Mouse (Mus musculus): ENCODE measurements around the gene Tspan10. TPM values are rescaled to one million over a fixed set of nuclear protein-coding genes. Genes with fewer than 3 reads are reported as not detected.
"Not testable (repeated sequence)": the region's sequence is repeated elsewhere in the genome, so short reads cannot be mapped to it uniquely, and the experiment has no call there.

Tspan10 gene
- not detected in 2 replicates for polyA plus RNA-seq (2016; fragmentation: Nextera tagmentation; extraction: Ambion mirVana)

DNA sequence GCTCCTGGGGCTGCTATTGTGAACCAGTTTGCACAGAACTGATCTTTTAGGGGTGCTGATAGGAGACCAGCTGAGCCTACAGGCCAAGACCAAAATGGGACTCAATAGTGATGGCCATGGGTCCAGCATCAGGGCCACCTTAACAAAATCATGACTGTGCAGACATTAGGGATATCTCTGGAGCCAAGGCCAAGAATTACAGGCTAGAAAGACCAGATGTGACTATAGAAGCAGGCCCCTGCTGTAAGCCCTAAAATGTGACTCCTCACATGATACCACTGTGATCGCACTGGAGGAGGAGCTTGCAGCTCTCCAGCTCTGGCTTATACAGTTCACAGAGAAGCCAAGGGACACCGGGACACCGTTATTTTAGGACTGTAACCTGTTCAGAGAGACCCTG lies at the start of gene Tspan10:
TSS of gene Tspan10 (plus strand) at position 301 of the 400 bp plus-strand sequence.
- Histone ChIP-seq H3K4me1 (peaks cover 5% of the 10 kb centered on the region; the same call in 1 of the 2 replicates), H3K36me3 (no peaks in the 10 kb centered on the region), H3K27ac (no peak within 1 kb of the TSS), H3K9me3 (replicated peaks) (no peaks in the 10 kb centered on the region), H3K27me3 (ENCODE audit: low read depth, poor library complexity, severe bottlenecking) (no peaks in the 10 kb centered on the region), H3K4me3 (no peak within 1 kb of the TSS)
- DNase-seq (ENCODE audit: low spot score), result no peak
- 96% methylated on average over 3 of the region's 3 CpGs for WGBS

DNA sequence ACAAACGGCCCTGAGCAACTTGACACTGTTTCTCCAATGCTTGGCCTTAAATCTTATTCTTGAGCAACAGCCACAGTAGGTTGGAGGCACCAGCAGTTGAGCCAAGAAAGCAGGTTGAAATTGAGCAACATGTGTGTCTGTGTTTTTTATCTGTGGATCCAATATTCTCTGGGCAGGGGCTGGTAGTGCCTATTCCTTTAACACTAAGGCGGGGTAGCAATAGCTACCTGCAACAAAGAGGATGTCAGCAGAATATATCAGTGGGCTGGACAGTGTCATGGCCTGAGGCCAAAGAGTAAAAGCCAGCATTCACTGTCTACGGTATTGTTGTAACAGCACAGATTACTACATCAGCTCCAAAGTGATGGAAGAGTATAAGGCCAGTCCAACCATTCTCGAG lies 46.8 kb upstream of the Tspan10 start:
- H3K27me3 ChIP-seq (ENCODE audit: low read depth, poor library complexity, severe bottlenecking), result no peaks in the 10 kb centered on the region
- DNase-seq (ENCODE audit: low spot score), result no peak
- H3K4me1 ChIP-seq, result peaks cover 7% of the 10 kb centered on the region
- no peak overlapping the region for H3K27ac ChIP-seq
- H3K9me3 ChIP-seq (replicated peaks), result no peaks in the 10 kb centered on the region
- 88% methylated on average over 4 of the region's 4 CpGs for WGBS
- H3K4me3 ChIP-seq, result no peak overlapping the region
- peaks cover 90% of the 10 kb centered on the region for H3K36me3 ChIP-seq

DNA sequence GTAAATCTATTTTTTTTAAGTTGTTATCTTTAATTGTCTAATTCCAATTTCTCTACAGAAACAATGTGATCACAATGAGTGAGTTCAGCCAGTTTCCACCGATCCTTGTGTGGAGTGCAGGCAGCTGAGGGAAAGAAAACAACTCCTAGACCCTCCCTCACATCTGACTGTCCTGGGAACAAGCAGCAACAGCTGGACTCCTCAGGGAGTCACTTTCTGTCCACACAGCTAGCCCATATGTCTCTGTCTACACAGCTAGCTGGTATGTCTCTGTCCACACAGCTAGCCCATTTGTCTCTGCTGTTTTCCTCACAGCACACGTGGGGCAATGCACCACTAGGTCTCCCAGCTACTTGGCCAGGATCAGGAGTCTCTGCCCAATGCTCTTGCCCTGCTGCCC lies 44.8 kb upstream of the Tspan10 start:
- no peak for DNase-seq (ENCODE audit: low spot score)
- Histone ChIP-seq H3K27me3 (ENCODE audit: low read depth, poor library complexity, severe bottlenecking) (no peaks in the 10 kb centered on the region), H3K4me1 (peaks cover 2% of the 10 kb centered on the region), H3K27ac (no peak overlapping the region), H3K4me3 (no peak overlapping the region), H3K9me3 (replicated peaks) (no peaks in the 10 kb centered on the region), H3K36me3 (peaks cover 98% of the 10 kb centered on the region)
- 85% methylated on average over 2 of the region's 2 CpGs for WGBS

DNA sequence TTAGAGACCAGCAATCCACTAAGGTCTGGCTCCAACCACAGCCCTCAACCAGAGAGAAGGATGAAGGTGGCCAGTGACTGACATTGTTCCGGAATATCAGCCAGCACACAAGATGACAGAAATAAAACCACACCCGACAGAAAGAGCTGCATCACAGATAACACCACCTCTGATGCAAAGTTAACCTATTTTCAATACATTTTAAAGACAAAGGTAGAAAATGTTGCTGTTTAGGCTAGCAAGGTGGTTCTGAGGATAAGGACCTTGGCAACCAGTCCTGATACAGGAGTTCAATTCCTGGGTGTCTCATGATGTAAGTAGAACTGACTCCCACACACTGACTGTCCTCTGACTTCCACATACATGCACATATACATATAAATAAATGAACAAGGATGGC lies 43.1 kb upstream of the Tspan10 start:
- 92% methylated on average over 2 of the region's 2 CpGs for WGBS
- Histone ChIP-seq H3K36me3 (peaks cover 98% of the 10 kb centered on the region), H3K4me3 (no peak overlapping the region), H3K27ac (no peak overlapping the region), H3K27me3 (ENCODE audit: low read depth, poor library complexity, severe bottlenecking) (no peaks in the 10 kb centered on the region), H3K9me3 (replicated peaks) (no peaks in the 10 kb centered on the region), H3K4me1 (no peaks in the 10 kb centered on the region)
- DNase-seq (ENCODE audit: low spot score), result no peak

DNA sequence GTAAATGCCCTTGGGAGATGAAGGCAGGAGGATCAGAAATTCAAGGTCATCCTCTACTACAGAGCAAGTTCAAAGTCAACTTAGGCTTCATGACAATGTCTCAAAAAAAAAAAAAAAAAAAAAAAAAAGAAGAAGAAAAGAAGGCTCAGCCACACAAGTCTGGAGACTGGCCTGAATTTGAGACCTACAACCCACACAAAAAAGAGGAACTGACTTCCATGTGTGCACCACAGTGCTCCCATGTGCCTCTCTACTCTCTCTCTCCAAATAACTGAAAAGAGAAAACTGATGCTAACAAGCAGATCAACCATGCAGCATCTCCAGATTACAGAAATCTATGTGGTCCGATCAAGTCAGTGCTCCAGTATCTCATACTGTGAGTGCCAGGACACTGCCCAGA lies 37.6 kb upstream of the Tspan10 start:
- WGBS, result 94% methylated on average over 1 of the region's 1 CpGs
- H3K4me1 ChIP-seq, result no peaks in the 10 kb centered on the region
- no peaks in the 10 kb centered on the region for H3K9me3 ChIP-seq (replicated peaks)
- DNase-seq (ENCODE audit: low spot score), result no peak
- no peaks in the 10 kb centered on the region for H3K27me3 ChIP-seq (ENCODE audit: low read depth, poor library complexity, severe bottlenecking)
- no peak overlapping the region for H3K4me3 ChIP-seq
- no peak overlapping the region for H3K27ac ChIP-seq
- H3K36me3 ChIP-seq, result peaks cover 100% of the 10 kb centered on the region

DNA sequence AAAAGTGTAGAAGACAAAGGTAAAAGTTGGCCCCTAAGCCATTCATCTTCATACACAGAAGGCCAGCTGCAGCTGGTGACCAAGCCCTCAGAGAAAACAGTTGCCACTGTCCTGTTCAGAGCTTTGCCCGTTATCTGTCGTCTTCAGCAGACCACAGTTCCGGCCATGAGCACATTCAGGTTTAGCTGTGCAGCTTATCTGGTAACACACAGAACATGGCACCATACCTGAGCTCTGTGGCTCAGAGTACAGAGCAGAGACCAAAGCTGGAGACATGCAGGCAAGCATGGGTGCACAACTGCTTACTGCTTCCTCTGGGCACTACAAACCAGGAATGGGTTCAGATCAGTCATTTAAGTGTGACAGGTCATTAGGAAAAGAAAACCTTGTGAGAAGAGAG lies 36.6 kb upstream of the Tspan10 start:
- 93% methylated on average over 3 of the region's 3 CpGs for WGBS
- no peak for DNase-seq (ENCODE audit: low spot score)
- H3K9me3 ChIP-seq (replicated peaks), result no peaks in the 10 kb centered on the region
- H3K4me3 ChIP-seq, result no peak overlapping the region
- no peaks in the 10 kb centered on the region for H3K27me3 ChIP-seq (ENCODE audit: low read depth, poor library complexity, severe bottlenecking)
- H3K4me1 ChIP-seq, result no peaks in the 10 kb centered on the region
- no peak overlapping the region for H3K27ac ChIP-seq
- peaks cover 100% of the 10 kb centered on the region for H3K36me3 ChIP-seq

DNA sequence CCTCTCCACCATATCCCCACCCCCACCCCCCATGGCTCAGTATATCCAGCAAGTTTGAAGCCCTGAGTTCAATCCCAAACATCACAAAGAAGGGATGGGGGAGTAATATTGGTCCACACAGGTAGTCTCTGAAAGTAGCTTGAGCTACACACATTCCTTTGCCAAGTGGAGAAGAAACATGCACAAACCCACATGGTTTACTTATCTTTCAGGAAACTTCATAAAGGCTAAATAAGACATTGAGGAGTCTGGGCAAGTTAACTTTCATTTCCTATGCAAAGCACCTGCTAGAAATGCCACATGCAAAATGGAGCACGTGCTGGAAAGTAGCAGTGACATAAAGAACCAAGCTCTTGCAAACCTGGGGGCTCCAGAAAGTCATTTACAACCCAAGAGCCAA lies 36.0 kb upstream of the Tspan10 start:
- no peak overlapping the region for H3K4me3 ChIP-seq
- H3K36me3 ChIP-seq, result peaks cover 100% of the 10 kb centered on the region
- no peaks in the 10 kb centered on the region for H3K9me3 ChIP-seq (replicated peaks)
- no peak for DNase-seq (ENCODE audit: low spot score)
- no peaks in the 10 kb centered on the region for H3K4me1 ChIP-seq
- 88% methylated on average over 1 of the region's 1 CpGs for WGBS
- no peak overlapping the region for H3K27ac ChIP-seq
- H3K27me3 ChIP-seq (ENCODE audit: low read depth, poor library complexity, severe bottlenecking), result no peaks in the 10 kb centered on the region

DNA sequence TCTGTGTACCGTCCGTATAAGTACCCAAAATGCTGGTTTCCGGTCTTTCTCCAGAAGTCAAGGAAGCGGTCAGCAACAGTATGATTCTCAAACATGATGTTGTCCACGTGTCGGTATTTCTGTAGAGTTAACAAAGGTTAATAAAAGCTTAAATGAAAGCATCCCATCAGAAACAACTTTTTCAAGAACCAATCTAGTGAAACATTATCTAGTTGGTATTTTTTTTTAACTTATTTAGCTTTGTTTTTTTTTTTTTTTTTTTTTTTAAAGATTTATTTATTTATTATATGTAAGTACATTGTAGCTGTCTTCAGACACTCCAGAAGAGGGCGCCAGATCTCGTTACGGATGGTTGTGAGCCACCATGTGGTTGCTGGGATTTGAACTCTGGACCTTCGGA lies 28.8 kb upstream of the Tspan10 start:
- not testable (repeated sequence) for H3K4me1 ChIP-seq; H3K27ac ChIP-seq; DNase-seq (ENCODE audit: low spot score); H3K9me3 ChIP-seq (replicated peaks); H3K27me3 ChIP-seq (ENCODE audit: low read depth, poor library complexity, severe bottlenecking); H3K4me3 ChIP-seq
- peaks cover 98% of the 10 kb centered on the region for H3K36me3 ChIP-seq
- WGBS, result 96% methylated on average over 9 of the region's 10 CpGs

DNA sequence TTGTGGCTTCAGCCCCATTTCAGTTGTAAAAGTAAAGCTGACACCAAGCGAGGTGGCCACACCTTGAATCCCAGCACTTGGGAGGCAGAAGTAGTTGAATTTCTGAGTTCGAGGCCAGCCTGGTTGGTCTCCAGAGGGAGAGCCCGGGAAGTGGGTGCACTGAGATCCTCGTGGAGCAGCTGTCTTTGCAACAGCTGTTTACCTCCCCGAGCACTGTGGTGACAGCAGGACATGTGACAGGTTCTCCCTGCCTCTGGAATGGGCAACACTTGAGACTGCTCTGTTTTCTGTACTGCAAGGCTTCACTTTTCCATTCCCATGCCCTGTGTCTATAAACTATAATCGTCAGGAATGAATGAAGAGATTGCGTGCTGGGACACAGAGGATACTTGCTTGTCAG lies 24.6 kb upstream of the Tspan10 start:
- WGBS, result 88% methylated on average over 7 of the region's 7 CpGs
- H3K4me1 ChIP-seq, result peaks cover 10% of the 10 kb centered on the region

DNA sequence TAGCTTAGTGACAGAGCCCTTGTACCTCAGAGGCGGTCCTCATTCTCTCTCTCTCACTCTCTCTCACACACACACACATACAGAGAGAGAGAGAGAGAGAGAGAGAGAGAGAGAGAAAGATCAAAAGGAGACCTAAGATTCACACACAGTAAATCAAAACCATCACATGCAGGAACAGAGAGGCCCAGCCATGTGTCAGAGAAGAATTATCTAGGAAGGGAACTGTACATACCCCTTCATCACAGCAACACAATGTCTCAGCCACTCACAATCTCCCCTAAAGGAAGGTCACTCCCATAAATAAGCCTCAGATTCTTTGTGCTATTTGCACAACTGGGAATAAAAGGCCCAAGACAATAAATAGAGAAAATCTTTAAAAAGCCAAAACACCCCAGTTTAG lies 23.9 kb upstream of the Tspan10 start:
- Histone ChIP-seq H3K27me3 (ENCODE audit: low read depth, poor library complexity, severe bottlenecking) (no peaks in the 10 kb centered on the region), H3K27ac (no peak overlapping the region), H3K4me1 (peaks cover 16% of the 10 kb centered on the region), H3K36me3 (peaks cover 95% of the 10 kb centered on the region), H3K9me3 (replicated peaks) (no peaks in the 10 kb centered on the region), H3K4me3 (no peak overlapping the region)
- WGBS, result 89% methylated on average over 1 of the region's 1 CpGs
- no peak for DNase-seq (ENCODE audit: low spot score)

More for the DNA sequence above, 24.6 kb upstream of the Tspan10 start:
- DNase-seq (ENCODE audit: low spot score), result no peak
- no peak overlapping the region for H3K27ac ChIP-seq
- no peak overlapping the region for H3K4me3 ChIP-seq
- no peaks in the 10 kb centered on the region for H3K27me3 ChIP-seq (ENCODE audit: low read depth, poor library complexity, severe bottlenecking)
- no peaks in the 10 kb centered on the region for H3K9me3 ChIP-seq (replicated peaks)
- H3K36me3 ChIP-seq, result peaks cover 96% of the 10 kb centered on the region

DNA sequence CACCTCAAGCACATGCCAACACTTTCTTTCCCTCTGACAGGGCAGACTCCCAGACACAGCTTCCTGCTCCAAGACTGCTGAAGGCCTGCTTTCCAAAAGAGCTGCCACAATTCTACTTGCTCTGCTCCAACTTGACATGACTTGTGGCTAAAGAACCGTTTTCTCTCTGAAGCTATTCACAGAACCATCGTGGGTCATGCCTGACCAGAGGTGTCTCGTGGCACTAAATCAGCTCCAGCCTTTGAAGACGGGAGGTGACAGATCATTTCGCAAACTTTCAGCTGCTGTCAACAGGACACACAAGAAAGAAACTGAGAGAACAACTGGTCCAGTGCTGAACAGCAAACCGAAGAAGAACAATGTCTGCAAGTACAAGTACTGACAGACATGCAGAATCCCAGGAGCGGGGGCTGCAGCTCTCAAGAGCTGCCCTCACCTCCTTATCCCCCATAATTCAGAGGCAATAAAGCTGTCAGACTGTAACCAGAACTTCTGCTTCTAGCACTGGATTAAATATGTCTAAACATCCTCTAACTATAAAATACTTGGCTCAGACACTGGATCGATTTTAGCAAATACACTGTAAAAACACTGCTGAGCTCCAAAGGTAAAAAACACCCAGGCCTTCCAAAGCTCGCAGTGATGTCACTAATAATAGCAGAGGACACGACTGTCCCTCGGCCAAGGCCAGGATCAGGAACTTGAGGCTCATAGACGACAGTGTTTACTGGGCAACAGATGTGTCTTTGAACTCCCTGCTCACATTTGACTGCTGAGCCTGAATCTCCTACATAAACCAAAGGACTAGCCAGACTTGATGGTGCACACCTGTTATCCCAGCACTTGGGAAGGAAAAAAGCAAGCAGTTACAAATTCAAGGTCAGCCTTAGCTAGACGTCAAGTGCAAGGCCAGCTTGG lies 19.5 kb upstream of the Tspan10 start:
- no peaks in the 10 kb centered on the region for H3K9me3 ChIP-seq (replicated peaks)
- H3K27ac ChIP-seq, result no peak overlapping the region
- WGBS, result 61% methylated on average over 13 of the region's 13 CpGs
- no peaks in the 10 kb centered on the region for H3K27me3 ChIP-seq (ENCODE audit: low read depth, poor library complexity, severe bottlenecking)
- H3K4me1 ChIP-seq, result peaks cover 16% of the 10 kb centered on the region
- H3K36me3 ChIP-seq, result peaks cover 93% of the 10 kb centered on the region
- DNase-seq (ENCODE audit: low spot score), result no peak
- H3K4me3 ChIP-seq, result no peak overlapping the region

DNA sequence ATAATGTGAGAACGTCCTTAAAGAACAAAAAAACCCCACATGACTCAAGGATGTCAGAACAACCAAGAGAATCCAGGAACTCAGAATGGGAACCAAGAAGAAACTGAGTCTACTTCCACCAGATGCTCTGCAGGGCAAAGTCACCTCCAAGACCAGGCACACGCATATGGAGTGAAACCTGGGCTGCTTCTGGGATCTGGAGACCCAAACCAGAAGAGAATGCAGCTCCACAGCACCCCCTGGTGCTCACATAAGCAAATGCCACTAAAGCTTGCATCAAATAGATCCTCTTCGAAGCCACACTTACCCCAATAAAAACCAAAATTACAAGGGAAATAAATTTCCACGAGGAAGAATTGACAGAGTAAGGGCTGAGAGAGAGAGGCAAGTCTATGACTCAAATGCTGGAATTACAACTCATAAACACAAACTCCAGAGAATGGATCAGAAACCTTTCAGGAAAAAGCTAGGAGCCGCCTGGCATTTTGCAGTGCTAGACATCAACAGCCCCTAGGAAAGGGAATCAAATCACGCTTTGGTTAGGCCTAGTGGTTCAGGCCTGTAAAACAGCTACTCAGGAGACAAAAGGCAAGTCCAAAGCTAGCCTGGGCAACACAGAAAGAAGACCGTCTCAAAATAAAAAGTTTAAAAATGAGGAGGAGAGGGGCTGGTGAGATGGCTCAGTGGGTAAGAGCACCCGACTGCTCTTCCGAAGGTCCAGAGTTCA lies 18.7 kb upstream of the Tspan10 start:
- no peak overlapping the region for H3K27ac ChIP-seq
- peak; percentile 77 for DNase-seq (ENCODE audit: low spot score)
- 78% methylated on average over 9 of the region's 9 CpGs for WGBS

DNA sequence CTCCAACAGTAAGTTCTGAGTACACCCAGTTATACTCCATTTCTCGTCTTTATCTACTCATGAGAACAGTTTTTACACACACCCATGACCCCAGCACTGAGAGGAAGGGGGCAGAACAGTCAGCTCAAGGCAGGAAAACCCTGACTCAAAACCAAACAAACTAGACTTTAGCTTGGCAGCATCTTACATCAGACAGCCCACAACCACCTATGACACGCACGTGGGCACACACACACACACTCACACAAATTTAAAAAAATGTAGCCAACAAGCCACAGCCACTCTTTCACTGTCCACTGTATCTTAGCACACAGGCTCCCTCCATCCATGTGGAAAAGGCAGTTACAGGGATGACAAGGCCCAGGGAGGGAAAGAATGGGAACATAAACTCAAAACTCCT lies 15.7 kb upstream of the Tspan10 start:
- WGBS, result 94% methylated on average over 3 of the region's 3 CpGs
- H3K9me3 ChIP-seq (replicated peaks), result no peaks in the 10 kb centered on the region

More for the DNA sequence above, 18.7 kb upstream of the Tspan10 start:
- Histone ChIP-seq H3K4me3 (no peak overlapping the region), H3K9me3 (replicated peaks) (no peaks in the 10 kb centered on the region), H3K27me3 (ENCODE audit: low read depth, poor library complexity, severe bottlenecking) (no peaks in the 10 kb centered on the region), H3K4me1 (peaks cover 16% of the 10 kb centered on the region), H3K36me3 (peaks cover 93% of the 10 kb centered on the region)

More for the DNA sequence above, 15.7 kb upstream of the Tspan10 start:
- H3K27me3 ChIP-seq (ENCODE audit: low read depth, poor library complexity, severe bottlenecking), result no peaks in the 10 kb centered on the region
- peaks cover 93% of the 10 kb centered on the region for H3K36me3 ChIP-seq
- no peak for DNase-seq (ENCODE audit: low spot score)
- no peak overlapping the region for H3K4me3 ChIP-seq
- no peak overlapping the region for H3K27ac ChIP-seq
- peaks cover 16% of the 10 kb centered on the region for H3K4me1 ChIP-seq
